Mouse (Mus musculus) layer of hippocampus, postnatal 25 days (tissue): ENCODE measurements around the gene Fkbp9. TPM values are rescaled to one million over a fixed set of nuclear protein-coding genes. Genes with fewer than 3 reads are reported as not detected.

Experiments
- DNase-seq, 2 experiments: peaks; one replicate each; pipeline ENCODE4 v3.0.0; 2022; ENCODE audit warnings: mixed read lengths in 2 of 2, low spot score in 1 of 2; ENCODE audit errors: extremely low spot score in 1 of 2
- total RNA-seq, 2 experiments: library from RNA; stranded (reverse); gene quantifications; 2 replicates each; pipeline ENCODE4 v1.2.3; 2021

The Fkbp9 gene
- total RNA-seq: 10 to 100 TPM; 26.6 to 29.5 TPM

- peak; percentile 32 to 49 for DNase-seq
Observed at GRCm38 (mm10) chr6:56831697-56832406, at the start of gene Fkbp9. Gene Fkbp9 (plus strand): TSS chr6:56832059.

GRCm38 (mm10) chr6:56783561-56784272 is 48.1 kb upstream of the Fkbp9 start:
- DNase-seq: no peak

DNA sequence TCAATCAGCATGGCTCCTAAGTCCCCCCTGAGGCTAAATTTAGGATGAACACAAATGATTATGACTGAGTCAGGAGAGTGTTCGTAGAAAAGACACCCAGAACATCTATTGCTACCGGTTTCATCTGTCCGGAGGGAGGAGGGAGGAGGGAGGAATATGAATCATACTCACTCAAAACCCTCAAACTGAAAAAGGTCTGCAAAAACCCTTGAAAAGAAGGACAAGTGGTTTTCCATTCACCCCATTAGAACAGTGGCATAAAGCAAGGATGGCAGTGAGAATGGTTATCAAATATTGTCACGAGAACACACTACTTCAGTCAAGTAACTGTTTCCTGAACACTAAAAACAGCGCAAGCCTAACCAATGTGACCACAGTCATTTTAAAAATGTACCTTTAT is 46.8 kb upstream of the Fkbp9 start:
- no peak for DNase-seq

DNA sequence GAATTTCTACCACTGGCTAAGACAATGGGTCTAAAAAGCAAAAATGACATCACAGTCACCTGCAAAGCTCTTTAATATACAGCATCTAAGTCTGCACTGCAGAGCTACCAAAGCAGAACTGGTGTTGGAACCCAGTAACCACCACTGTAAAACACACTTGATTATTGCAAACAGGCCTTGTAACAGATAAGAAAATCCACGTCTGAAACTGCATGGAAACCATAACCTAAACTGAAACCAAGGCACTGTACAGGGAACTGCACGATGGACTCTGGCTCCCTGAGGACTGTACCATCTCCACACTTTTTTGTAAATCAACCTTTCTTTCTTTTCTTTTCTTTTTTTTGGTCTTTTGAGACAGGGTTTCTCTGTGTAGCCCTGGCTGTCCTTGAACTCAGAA is 44.2 kb upstream of the Fkbp9 start:
- no peak for DNase-seq

DNA sequence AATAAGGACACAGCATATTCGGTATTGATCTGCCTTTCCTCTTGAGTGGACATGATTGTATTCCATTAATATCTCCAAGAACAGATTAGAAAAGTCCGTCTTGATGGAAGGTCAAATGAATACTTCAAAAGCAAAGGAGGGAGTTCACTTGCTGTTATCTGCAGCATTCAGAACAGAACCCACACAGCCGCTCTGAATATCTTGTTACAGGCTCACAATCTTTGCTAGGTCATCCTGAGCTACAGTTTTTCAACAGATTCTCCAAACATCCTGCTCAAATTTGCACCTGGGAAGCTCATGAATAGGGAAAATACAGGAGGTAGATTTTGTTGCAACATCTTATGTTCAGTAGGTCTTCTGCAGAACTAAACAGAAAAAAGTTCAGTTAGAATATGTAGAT is 42.5 kb upstream of the Fkbp9 start:
- DNase-seq: no peak

DNA sequence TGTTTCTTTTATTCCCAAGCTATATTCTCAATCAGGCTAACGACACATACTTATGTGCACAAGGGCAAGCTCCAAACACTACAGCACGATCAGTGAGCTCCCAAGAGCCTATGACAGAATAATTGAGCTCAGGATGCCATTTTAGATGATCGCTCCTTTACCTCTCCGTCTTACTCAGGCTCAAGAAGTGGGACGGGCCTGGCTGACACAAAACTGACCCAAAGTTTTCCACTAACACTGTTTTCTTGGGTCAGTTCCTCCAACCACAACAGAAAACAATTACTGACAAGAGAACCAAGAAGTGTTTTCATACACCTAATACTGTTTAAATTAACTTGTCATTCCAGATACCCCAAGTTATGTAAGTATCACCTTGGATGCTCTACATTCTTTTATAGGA is 37.0 kb upstream of the Fkbp9 start:
- DNase-seq: no peak

DNA sequence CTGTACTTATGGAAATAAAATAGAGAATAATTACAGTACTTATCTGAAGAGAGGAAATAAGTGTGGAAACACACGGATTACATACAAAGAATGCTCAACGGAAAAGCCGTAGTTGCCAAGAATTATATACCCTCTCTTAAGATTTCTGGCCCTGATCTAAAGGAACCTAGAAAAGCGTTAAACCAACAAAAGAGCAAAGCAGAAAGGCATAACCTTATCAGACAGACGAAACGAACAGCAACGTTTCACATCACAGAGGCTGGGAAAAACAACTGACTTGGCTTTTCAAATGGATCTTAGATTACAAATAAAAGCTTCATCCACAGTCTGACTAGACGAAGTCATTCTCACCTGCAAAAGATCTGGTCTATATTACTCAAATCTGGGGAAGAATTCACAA is 35.6 kb upstream of the Fkbp9 start:
- DNase-seq: no peak

- no peak for DNase-seq
Observed at GRCm38 (mm10) chr6:56796668-56797141, 35.2 kb upstream of the Fkbp9 start.

GRCm38 (mm10) chr6:56797311-56798151 is 34.3 kb upstream of the Fkbp9 start, which contains the start of gene Kbtbd2:
Gene Kbtbd2 (minus strand): TSS chr6:56797813.
- peak; percentile 85 to 96 for DNase-seq

GRCm38 (mm10) chr6:56798152-56798465 is 33.8 kb upstream of the Fkbp9 start:
- DNase-seq: peak in 1 of 2 experiments; percentile 15

DNA sequence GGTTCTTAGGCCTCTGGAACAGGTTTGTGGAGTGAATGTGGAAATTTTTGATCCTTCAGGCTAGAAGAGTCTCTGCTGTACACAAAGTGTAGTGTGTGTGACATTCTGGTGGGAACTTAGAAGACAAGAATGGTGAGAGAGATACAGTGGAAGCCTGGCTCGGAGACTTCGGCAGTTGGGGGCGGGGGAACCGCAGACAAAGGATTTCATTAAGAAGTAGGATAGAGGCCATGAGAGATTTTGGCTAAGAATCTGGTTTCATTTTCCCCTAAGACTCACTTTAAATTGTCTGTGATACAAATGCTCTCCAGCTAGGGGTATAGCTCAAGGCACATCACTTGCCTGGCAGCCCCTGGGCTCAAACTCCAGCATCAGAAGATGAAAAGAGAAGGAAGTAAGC is 26.8 kb upstream of the Fkbp9 start:
- no peak for DNase-seq

DNA sequence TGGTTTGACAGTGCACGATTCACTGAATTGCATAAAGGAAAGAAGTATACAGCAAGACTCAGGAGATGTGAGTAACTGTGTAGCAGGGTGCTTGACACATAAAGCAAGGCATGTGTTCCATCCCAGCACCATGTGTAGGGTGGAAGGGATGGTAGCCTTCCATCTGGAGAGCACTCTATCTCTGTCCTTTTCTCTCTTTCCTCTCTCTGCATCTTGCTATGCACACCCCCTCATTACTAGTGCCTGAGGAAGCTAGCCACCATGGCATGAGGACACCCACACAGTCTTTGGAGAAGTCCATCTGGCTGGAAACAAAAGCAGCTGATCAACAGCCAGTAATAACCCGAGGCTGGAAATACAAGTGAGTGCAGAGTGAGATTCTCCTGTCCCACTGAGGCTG is 25.7 kb upstream of the Fkbp9 start:
- DNase-seq: no peak

GRCm38 (mm10) chr6:56808656-56809055 is 23.2 kb upstream of the Fkbp9 start:
- DNase-seq: peak in 1 of 2 experiments; percentile 10

GRCm38 (mm10) chr6:56813332-56813731 is 18.5 kb upstream of the Fkbp9 start:
- no peak for DNase-seq

GRCm38 (mm10) chr6:56818436-56819123 is 13.3 kb upstream of the Fkbp9 start:
- no peak for DNase-seq

DNA sequence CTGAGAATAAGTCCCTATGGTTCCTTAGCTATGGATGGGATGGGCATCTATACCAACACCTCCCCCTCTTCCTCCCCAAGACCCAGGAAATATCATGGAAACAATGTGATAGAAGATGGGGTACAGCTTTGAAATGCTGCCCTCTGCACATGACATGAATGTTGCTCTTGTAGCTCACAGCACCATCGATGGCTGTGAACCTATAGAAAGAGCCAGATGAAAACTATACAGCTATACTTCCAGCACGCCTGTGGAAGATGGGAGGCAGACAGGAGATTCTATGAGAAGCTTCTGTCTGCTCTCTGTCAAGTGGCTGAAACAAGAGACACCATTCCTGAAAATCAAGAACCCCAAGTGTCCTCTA is 12.8 kb upstream of the Fkbp9 start:
- DNase-seq: no peak

- DNase-seq: no peak
Observed at GRCm38 (mm10) chr6:56825657-56826056, 6.2 kb upstream of the Fkbp9 start.

DNA sequence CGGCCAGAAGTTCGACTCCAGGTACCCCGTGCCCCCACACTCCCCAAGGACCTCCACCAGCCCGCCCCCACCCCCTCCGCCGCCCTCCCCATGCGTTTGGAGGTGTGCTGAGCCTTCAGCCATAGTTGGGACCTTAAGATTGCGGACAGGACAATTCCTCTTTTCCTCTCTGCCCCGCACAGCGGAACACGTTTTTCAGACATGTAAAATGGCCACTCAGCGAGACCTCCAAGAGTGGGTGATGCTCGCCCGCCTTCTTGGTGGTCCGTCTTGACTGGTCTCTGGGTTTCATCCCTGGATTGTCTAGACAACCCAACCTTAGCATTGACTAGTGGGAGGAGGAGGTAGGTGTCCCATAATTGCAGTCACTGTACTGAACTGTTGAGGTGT is 543 bp downstream of the Fkbp9 start:
- no peak for DNase-seq

- no peak for DNase-seq
Observed at GRCm38 (mm10) chr6:56832830-56833229, 971 bp downstream of the Fkbp9 start.

DNA sequence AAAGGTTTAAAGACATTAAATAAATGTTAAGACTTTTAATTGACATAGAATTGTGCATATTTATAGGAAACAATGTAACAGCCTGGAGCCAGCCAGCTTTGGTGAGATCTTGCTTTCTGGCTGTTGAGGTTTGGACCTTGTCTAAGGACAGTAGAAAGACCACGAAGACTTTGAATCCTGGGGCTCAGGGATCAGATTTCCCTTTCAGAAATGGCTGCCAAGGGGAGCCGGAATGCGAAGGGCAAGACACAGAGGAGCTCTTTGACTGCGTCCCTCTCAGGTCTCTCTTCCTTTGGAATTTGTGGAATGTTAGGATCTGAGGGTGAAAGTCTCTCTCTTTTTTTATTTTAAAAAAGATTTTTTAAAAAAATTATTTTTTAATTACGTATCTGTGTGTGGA is 2.9 kb downstream of the Fkbp9 start:
- DNase-seq: no peak

GRCm38 (mm10) chr6:56835532-56835931 is 3.7 kb downstream of the Fkbp9 start:
- DNase-seq: no peak
